Mouse (Mus musculus) heart, embryonic 16.5 days (tissue): ENCODE data around the gene Chd5. TPM values are rescaled to one million over a fixed set of nuclear protein-coding genes. Genes with fewer than 3 reads are reported as not detected.

ENCODE experiments used
- ATAC-seq: fragments of 200-750 bp; cut with Nextera tagmentation; replicated peaks from 2 replicates; pipeline ENCODE4 v1.8.0; 2017; ENCODE audit warnings: moderate number of reproducible peaks; ENCODE audit not compliant: insufficient read depth, low FRiP score; ENCODE audit errors: extremely low read depth
- H3K27ac ChIP-seq: fragments of 300-500 bp; sonication (generic); 2 replicates; pipeline ENCODE4 v1.5.1; 2014; ENCODE audit warnings: mild to moderate bottlenecking, low read length, control low read depth, moderate library complexity
- H3K27me3 ChIP-seq: fragments of 300-500 bp; sonication (generic); 2 replicates; pipeline ENCODE4 v1.6.1; 2014; ENCODE audit warnings: low read length, mixed read lengths; ENCODE audit not compliant: control insufficient read depth, insufficient read depth
- H3K36me3 ChIP-seq: fragments of 300-500 bp; sonication (generic); 2 replicates; pipeline ENCODE4 v1.6.1; 2014; ENCODE audit not compliant: control insufficient read depth, insufficient read depth
- H3K4me1 ChIP-seq: fragments of 300-500 bp; sonication (generic); 2 replicates; pipeline ENCODE4 v1.6.1; 2014; ENCODE audit warnings: low read length, mixed read lengths; ENCODE audit not compliant: control insufficient read depth, insufficient read depth
- H3K4me2 ChIP-seq: fragments of 300-500 bp; sonication (generic); 2 replicates; pipeline ENCODE4 v1.6.1; 2014; ENCODE audit warnings: low read depth, mild to moderate bottlenecking, control low read depth, low read length
- H3K4me3 ChIP-seq: fragments of 300-500 bp; sonication (generic); 2 replicates; pipeline ENCODE4 v1.5.1; 2014; ENCODE audit warnings: mild to moderate bottlenecking, control low read depth, low read length
- H3K9ac ChIP-seq: fragments of 300-500 bp; sonication (generic); 2 replicates; pipeline ENCODE4 v1.6.1; 2014; ENCODE audit warnings: low read length, control low read depth
- H3K9me3 ChIP-seq: fragments of 300-500 bp; sonication (generic); replicated peaks from 2 replicates; pipeline ENCODE4 v1.6.1; 2016; ENCODE audit warnings: low read length; ENCODE audit not compliant: control insufficient read depth
- WGBS: fragments of 180-500 bp; shearing (Covaris S2); extraction: QIAGEN DNeasy Blood & Tissue Kit; methylation state at CpG from one replicate; pipeline ENCODE4 v1.1.7; 2014; 5-methylcytosine and 5-hydroxymethylcytosine counted together
- polyA plus RNA-seq: library from polyadenylated mRNA; unstranded; fragments of >200 nt; fragmentation: Nextera tagmentation; extraction: Ambion mirVana; gene quantifications from 2 replicates; pipeline ENCODE4 v1.2.1, GENCODE M21; 2015

The Chd5 gene
- polyA plus RNA-seq, 1 experiment from 2014 or later, result 0.04 TPM

DNA sequence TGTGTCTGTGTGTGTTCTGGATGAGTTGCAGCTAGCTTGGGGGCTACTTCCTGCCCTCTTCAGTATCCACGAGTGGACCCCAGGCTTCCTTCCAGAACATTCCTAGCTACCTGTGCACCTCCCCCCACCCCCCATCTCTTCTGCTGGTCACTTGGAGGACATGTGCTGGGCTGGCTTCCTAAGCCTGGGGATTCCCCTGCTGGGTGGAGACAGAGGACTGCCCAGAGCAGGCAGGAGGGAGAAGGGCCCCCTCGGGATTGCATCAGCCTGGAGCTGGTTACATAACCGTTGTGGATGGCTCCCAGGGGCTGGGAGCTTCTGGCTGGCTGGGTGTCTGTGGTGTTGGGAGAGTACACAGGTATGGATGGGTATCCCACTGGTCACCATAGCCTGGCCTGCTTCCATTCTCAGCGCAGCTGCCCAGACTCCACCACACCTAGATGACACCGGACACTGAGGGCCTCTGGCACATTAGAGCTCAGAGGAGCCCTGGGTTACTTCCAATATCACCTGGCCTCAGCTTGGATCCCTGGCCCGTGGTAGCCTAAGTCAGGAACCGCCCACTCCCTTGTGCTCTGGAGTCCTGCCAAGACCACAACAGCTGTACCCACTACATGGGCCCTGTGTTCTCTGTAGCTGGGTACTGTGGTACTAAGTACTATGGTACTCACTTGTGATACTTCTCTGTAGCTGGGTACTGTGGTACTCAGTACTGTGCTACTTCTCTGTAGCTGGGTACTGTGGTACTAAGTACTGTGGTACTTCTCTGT is 6.9 kb downstream of the Chd5 start:
- Histone ChIP-seq H3K9ac (no peak overlapping the region), H3K9me3 (no peaks in the 10 kb centered on the region), H3K4me3 (no peak overlapping the region), H3K4me2 (no peak overlapping the region), H3K36me3 (no peaks in the 10 kb centered on the region), H3K4me1 (peaks cover 3% of the 10 kb centered on the region; the same call in 1 of the 2 replicates), H3K27ac (no peak overlapping the region), H3K27me3 (peaks cover 54% of the 10 kb centered on the region)
- ATAC-seq, result no peak
- WGBS, result 38% methylated on average over 7 of the region's 7 CpGs

DNA sequence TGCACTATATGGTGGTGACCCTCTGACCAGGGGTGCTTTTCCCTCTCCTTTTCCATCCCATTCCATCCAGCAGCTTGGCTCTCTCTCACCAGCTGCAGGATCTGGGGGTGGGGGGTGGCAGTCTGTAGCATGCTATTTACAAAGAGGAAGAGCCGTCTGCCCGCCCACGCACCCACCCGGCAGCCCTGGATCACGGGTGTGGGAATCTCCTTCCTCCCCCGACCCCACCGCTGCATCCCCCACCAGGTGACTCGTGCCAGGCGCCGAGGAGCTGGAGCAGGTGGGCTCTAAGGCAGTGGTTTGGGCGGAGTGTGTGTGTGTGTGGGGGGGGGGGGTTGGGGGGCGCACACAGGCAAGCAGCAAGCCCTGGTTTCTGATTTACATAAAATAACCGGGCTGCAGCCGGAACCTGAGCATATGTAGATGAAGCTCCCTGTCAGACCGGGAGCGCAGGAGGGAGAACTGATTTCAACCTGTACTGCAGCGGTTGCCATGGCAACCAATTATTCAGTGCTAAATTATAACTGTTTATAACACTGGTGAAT is 11.5 kb downstream of the Chd5 start:
- H3K36me3 ChIP-seq, result no peaks in the 10 kb centered on the region
- H3K4me3 ChIP-seq, result no peak overlapping the region
- WGBS, result 14% methylated on average over 17 of the region's 17 CpGs
- H3K9me3 ChIP-seq, result no peaks in the 10 kb centered on the region
- H3K27me3 ChIP-seq, result peaks cover 43% of the 10 kb centered on the region
- no peak overlapping the region for H3K27ac ChIP-seq
- H3K4me2 ChIP-seq, result no peak overlapping the region
- ATAC-seq, result no peak
- peaks cover 3% of the 10 kb centered on the region; the same call in 1 of the 2 replicates for H3K4me1 ChIP-seq
- H3K9ac ChIP-seq, result no peak overlapping the region

GRCm38 (mm10) chr4:152350722-152351421 is 12.4 kb downstream of the Chd5 start:
- Histone ChIP-seq H3K27ac (no peak overlapping the region), H3K9me3 (no peaks in the 10 kb centered on the region), H3K4me1 (no peaks in the 10 kb centered on the region), H3K9ac (no peak overlapping the region), H3K36me3 (no peaks in the 10 kb centered on the region), H3K4me2 (no peak overlapping the region), H3K27me3 (peaks cover 41% of the 10 kb centered on the region), H3K4me3 (no peak overlapping the region)
- no peak for ATAC-seq
- WGBS, result 28% methylated on average over 8 of the region's 8 CpGs

- no peak overlapping the region for H3K4me2 ChIP-seq
- no peak overlapping the region for H3K9ac ChIP-seq
- H3K27me3 ChIP-seq, result peaks cover 41% of the 10 kb centered on the region
- no peak overlapping the region for H3K4me3 ChIP-seq
- no peaks in the 10 kb centered on the region for H3K4me1 ChIP-seq
- no peak overlapping the region for H3K27ac ChIP-seq
- no peaks in the 10 kb centered on the region for H3K36me3 ChIP-seq
- 13% methylated on average over 14 of the region's 14 CpGs for WGBS
- ATAC-seq, result no peak
- H3K9me3 ChIP-seq, result no peaks in the 10 kb centered on the region
Measured at GRCm38 (mm10) chr4:152351422-152352305, 13.2 kb downstream of the Chd5 start.

- Histone ChIP-seq H3K27ac (no peak overlapping the region), H3K27me3 (peaks cover 31% of the 10 kb centered on the region), H3K4me3 (no peak overlapping the region), H3K9ac (no peak overlapping the region), H3K9me3 (no peaks in the 10 kb centered on the region), H3K4me1 (no peaks in the 10 kb centered on the region), H3K36me3 (no peaks in the 10 kb centered on the region), H3K4me2 (no peak overlapping the region)
- ATAC-seq, result no peak
- WGBS, result 70% methylated on average over 14 of the region's 14 CpGs
Measured at GRCm38 (mm10) chr4:152353886-152354637, 15.6 kb downstream of the Chd5 start.

DNA sequence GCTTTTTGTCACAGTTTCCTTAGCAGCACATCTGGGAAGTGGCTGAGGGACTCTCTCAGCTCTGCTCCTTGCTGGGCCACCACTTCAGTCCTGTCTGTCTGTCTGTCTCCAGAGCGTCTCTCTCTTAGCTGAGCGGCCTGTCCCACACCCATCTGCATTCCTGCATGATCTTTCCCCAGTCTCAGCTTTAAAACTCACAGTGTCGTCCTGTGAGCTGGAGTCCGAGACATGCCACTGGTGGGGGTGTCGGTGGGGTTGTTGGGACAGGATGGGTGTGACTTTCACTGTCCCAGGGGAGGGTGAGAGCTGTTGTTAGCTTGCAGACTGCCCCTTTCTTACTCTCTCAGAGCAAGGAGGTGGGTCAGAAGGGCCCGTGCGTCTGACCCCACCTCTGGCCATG is 17.2 kb downstream of the Chd5 start:
- Histone ChIP-seq H3K4me1 (no peaks in the 10 kb centered on the region), H3K4me2 (no peak overlapping the region), H3K9me3 (no peaks in the 10 kb centered on the region), H3K36me3 (no peaks in the 10 kb centered on the region), H3K4me3 (no peak overlapping the region), H3K27me3 (peaks cover 23% of the 10 kb centered on the region), H3K9ac (no peak overlapping the region), H3K27ac (no peak overlapping the region)
- ATAC-seq, result no peak
- WGBS, result 62% methylated on average over 7 of the region's 7 CpGs

DNA sequence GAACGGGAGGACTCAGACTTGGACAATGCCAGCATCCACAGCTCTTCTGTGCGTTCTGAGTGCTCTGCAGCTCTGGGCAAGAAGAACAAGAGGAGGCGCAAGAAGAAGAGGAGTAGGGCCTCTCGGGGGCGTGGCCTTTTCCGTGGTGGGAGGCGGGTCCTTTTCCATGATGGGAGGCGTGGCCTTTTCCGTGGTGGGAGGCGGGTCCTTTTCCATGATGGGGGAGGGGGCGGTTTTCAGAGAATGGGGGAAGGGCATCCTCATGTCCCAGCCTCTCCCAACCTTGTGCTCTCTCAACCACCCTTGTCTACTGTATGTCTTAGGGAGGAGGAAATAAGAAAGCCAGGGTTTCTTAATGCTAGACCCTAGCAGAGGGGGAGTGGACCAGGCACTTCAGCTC is 21.2 kb downstream of the Chd5 start:
- Histone ChIP-seq H3K4me2 (no peak overlapping the region), H3K4me3 (no peak overlapping the region), H3K9me3 (no peaks in the 10 kb centered on the region), H3K27me3 (peaks cover 11% of the 10 kb centered on the region), H3K9ac (no peak overlapping the region), H3K4me1 (no peaks in the 10 kb centered on the region), H3K27ac (no peak overlapping the region), H3K36me3 (no peaks in the 10 kb centered on the region)
- ATAC-seq, result no peak
- 6% methylated on average over 11 of the region's 11 CpGs for WGBS

GRCm38 (mm10) chr4:152360855-152361254 is 22.4 kb downstream of the Chd5 start:
- no peaks in the 10 kb centered on the region for H3K36me3 ChIP-seq
- H3K9me3 ChIP-seq, result no peaks in the 10 kb centered on the region
- no peak for ATAC-seq
- no peaks in the 10 kb centered on the region for H3K4me1 ChIP-seq
- no peak overlapping the region for H3K27ac ChIP-seq
- H3K9ac ChIP-seq, result no peak overlapping the region
- no peak overlapping the region for H3K4me3 ChIP-seq
- peaks cover 14% of the 10 kb centered on the region for H3K27me3 ChIP-seq
- H3K4me2 ChIP-seq, result no peak overlapping the region
- WGBS, result 1% methylated on average over 24 of the region's 24 CpGs
